Mouse (Mus musculus) adrenal gland, postnatal 36 days (tissue): ENCODE measurements around the gene Tmprss5. TPM values are rescaled to one million over a fixed set of nuclear protein-coding genes. Genes with fewer than 3 reads are reported as not detected.

Experiments
- DNase-seq, 2 experiments: peaks; one replicate each; pipeline ENCODE4 v3.0.0; 2021; ENCODE audit warnings: mixed read lengths in 1 of 2
- long read RNA-seq, 2 experiments: library from polyadenylated mRNA; stranded (forward); transcript quantifications; one replicate each; pipeline ENCODE4 v2.0.0; 2021; ENCODE audit warnings: borderline sequencing depth in 2 of 2
- total RNA-seq, 2 experiments: library from RNA; stranded (reverse); gene quantifications; 2 replicates each; pipeline ENCODE4 v1.2.3; 2021

The Tmprss5 gene
- under 1 TPM; 0.23 to 0.26 TPM for total RNA-seq
- long read RNA-seq, experiment 1, partial matches to known transcripts, result 3 of 4 reads
- long read RNA-seq, experiment 1, other reads (novel, unspliced or antisense), result 1 of 4 reads
- long read RNA-seq, experiment 2, result 0 reads

- no peak for DNase-seq
Measured at GRCm38 (mm10) chr9:49081107-49081506, at the start of gene Tmprss5. Gene Tmprss5, plus strand, starts transcription at chr9:49081260.

- DNase-seq, result peak; percentile 58 to 69
Measured at GRCm38 (mm10) chr9:49034764-49035163, 46.3 kb upstream of the Tmprss5 start.

- peak; percentile 5 to 17 for DNase-seq
Measured at GRCm38 (mm10) chr9:49050901-49051300, 30.2 kb upstream of the Tmprss5 start.

- peak; percentile 60 to 77 for DNase-seq
Measured at GRCm38 (mm10) chr9:49051349-49051748, 29.7 kb upstream of the Tmprss5 start.

- DNase-seq, result no peak
Measured at GRCm38 (mm10) chr9:49054028-49054427, 27.0 kb upstream of the Tmprss5 start.

- peak; percentile 97 for DNase-seq
Measured at GRCm38 (mm10) chr9:49055333-49056205, 25.5 kb upstream of the Tmprss5 start, which contains the start of gene Zw10. Gene Zw10, plus strand, starts transcription at chr9:49055613.

- no peak for DNase-seq
Measured at GRCm38 (mm10) chr9:49076847-49077246, 4.2 kb upstream of the Tmprss5 start.

GRCm38 (mm10) chr9:49081561-49081960 is 501 bp downstream of the Tmprss5 start:
- peak; percentile 83 to 84 for DNase-seq

- no peak for DNase-seq
Measured at GRCm38 (mm10) chr9:49087317-49087716, 6.3 kb downstream of the Tmprss5 start.

- no peak for DNase-seq
Measured at GRCm38 (mm10) chr9:49098871-49099270, 17.8 kb downstream of the Tmprss5 start.

GRCm38 (mm10) chr9:49102328-49102727 is 21.3 kb downstream of the Tmprss5 start:
- no peak for DNase-seq

- no peak for DNase-seq
Measured at GRCm38 (mm10) chr9:49109101-49109500, 28.0 kb downstream of the Tmprss5 start.

- peak in 1 of 2 experiments; percentile 3 for DNase-seq
Measured at GRCm38 (mm10) chr9:49110476-49111220, 29.6 kb downstream of the Tmprss5 start.

- no peak for DNase-seq
Measured at GRCm38 (mm10) chr9:49111296-49111695, 30.2 kb downstream of the Tmprss5 start.

- DNase-seq, result no peak
Measured at GRCm38 (mm10) chr9:49118271-49118825, 37.3 kb downstream of the Tmprss5 start.

- DNase-seq, result no peak
Measured at GRCm38 (mm10) chr9:49119759-49120158, 38.7 kb downstream of the Tmprss5 start.

- no peak for DNase-seq
Measured at GRCm38 (mm10) chr9:49125706-49126105, 44.6 kb downstream of the Tmprss5 start.

- DNase-seq, result no peak
Measured at GRCm38 (mm10) chr9:49130514-49131010, 49.5 kb downstream of the Tmprss5 start.

- no peak for DNase-seq
Measured at GRCm38 (mm10) chr9:49143841-49144240, 62.8 kb downstream of the Tmprss5 start.

GRCm38 (mm10) chr9:49145776-49146175 is 64.7 kb downstream of the Tmprss5 start:
- no peak for DNase-seq

GRCm38 (mm10) chr9:49147031-49147430 is 66.0 kb downstream of the Tmprss5 start:
- no peak for DNase-seq
